In genomic region chr6:55459545-55460397, GRCm38 (mm10) we compare ENCODE assay signal across 20 mouse cellular contexts. TPM values are rescaled to one million over a fixed set of nuclear protein-coding genes. Genes with fewer than 3 reads are reported as not detected.
DNase-seq lines count a peak whose midpoint lies in the region; ATAC-seq lines count a peak whose summit lies in the region.
"Had no signal": no experiment of that assay in that cellular context is flagged by ENCODE, and none has a peak within 500 bp of the region (broad histone marks: within the 10 kb centered on the region; RNA-seq: fewer than 3 reads in every experiment).

No protein-coding gene starts in this region.

- H3K4me2 ChIP-seq in forebrain, embryonic 16.5 days (ENCODE audit: low read length), result no peak overlapping the region
- H3K4me2 ChIP-seq in forebrain, embryonic 14.5 days (ENCODE audit: low read length), result no peak overlapping the region
- no peak overlapping the region for H3K4me2 ChIP-seq in midbrain, embryonic 13.5 days (replicated peaks)
- H3K4me2 ChIP-seq: forebrain, embryonic 13.5 days; heart, embryonic 15.5 days; neural tube, embryonic 12.5 days had no signal

- H3K9ac ChIP-seq in forebrain, embryonic 16.5 days (replicated peaks; ENCODE audit: low read depth, low read length), result no peak overlapping the region
- H3K9ac ChIP-seq in forebrain, embryonic 14.5 days (ENCODE audit: low read length), result no peak overlapping the region
- H3K9ac ChIP-seq in midbrain, embryonic 13.5 days (replicated peaks), result no peak overlapping the region
- H3K9ac ChIP-seq: forebrain, embryonic 13.5 days; heart, embryonic 15.5 days; neural tube, embryonic 12.5 days had no signal

- 0 out of 2 replicates have a peak, but pooled peaks have one; percentile 3 for ATAC-seq in forebrain, embryonic 16.5 days
- no peak for ATAC-seq in forebrain, embryonic 14.5 days
- ATAC-seq in midbrain, embryonic 13.5 days, result no peak
- no peak for ATAC-seq in monocyte, adult 5-6 weeks (replicated peaks; ENCODE audit: insufficient number of reproducible peaks, low FRiP score, low TSS enrichment, poor library complexity, severe bottlenecking)
- ATAC-seq: activated CD4-positive, CD25-positive, alpha-beta regulatory T cell, adult 4 months; CD4-positive, CD25-positive, alpha-beta regulatory T cell, adult 4 months; forebrain, embryonic 13.5 days; intestine, postnatal 0 days had no signal

- peaks cover 2% of the 10 kb centered on the region for H3K36me3 ChIP-seq in forebrain, embryonic 16.5 days (ENCODE audit: control insufficient read depth, insufficient read depth)
- H3K36me3 ChIP-seq in forebrain, embryonic 14.5 days (ENCODE audit: control insufficient read depth, insufficient read depth, low read length), result peaks cover 13% of the 10 kb centered on the region
- H3K36me3 ChIP-seq in midbrain, embryonic 10.5 days, result peaks cover 64% of the 10 kb centered on the region
- H3K36me3 ChIP-seq in midbrain, embryonic 13.5 days, result peaks cover 45% of the 10 kb centered on the region
- H3K36me3 ChIP-seq: heart, embryonic 15.5 days had no signal

- no peaks in the 10 kb centered on the region for H3K9me3 ChIP-seq in forebrain, embryonic 16.5 days (ENCODE audit: control insufficient read depth, low read length)
- no peaks in the 10 kb centered on the region for H3K9me3 ChIP-seq in forebrain, embryonic 14.5 days (replicated peaks; ENCODE audit: control insufficient read depth, low read length)
- H3K9me3 ChIP-seq in midbrain, embryonic 10.5 days (replicated peaks), result no peaks in the 10 kb centered on the region
- H3K9me3 ChIP-seq in midbrain, embryonic 13.5 days, result no peaks in the 10 kb centered on the region
- H3K9me3 ChIP-seq: forebrain, embryonic 13.5 days; heart, embryonic 15.5 days; neural tube, embryonic 12.5 days had no signal

- peaks cover 28% of the 10 kb centered on the region for H3K4me1 ChIP-seq in forebrain, embryonic 16.5 days (replicated peaks; ENCODE audit: control insufficient read depth, insufficient read depth, low read length)
- peaks cover 4% of the 10 kb centered on the region for H3K4me1 ChIP-seq in forebrain, embryonic 14.5 days (ENCODE audit: control insufficient read depth, insufficient read depth, low read length)
- peaks cover 45% of the 10 kb centered on the region for H3K4me1 ChIP-seq in midbrain, embryonic 10.5 days
- H3K4me1 ChIP-seq in midbrain, embryonic 13.5 days (replicated peaks), result peaks cover 50% of the 10 kb centered on the region
- H3K4me1 ChIP-seq: heart, embryonic 15.5 days had no signal

- DNase-seq in forebrain, embryonic 14.5 days (ENCODE audit: low spot score), result no peak
- DNase-seq in midbrain, embryonic 10.5 days (ENCODE audit: low spot score), result no peak
- DNase-seq in cerebellum, adult 9-11 months, result peak; percentile 75
- DNase-seq in ovary, adult 18-20 months (ENCODE audit: low spot score), result no peak
- DNase-seq: adrenal gland, postnatal 10 days; gastrocnemius, postnatal 36 days; heart, postnatal 4 days; liver; lung, postnatal 10 days; right cerebral cortex, adult 18-20 months had no signal

- WGBS in forebrain, embryonic 16.5 days, result 78% methylated on average over 20 of the region's 20 CpGs
- 81% methylated on average over 19 of the region's 20 CpGs for WGBS in forebrain, embryonic 14.5 days
- WGBS in midbrain, embryonic 10.5 days, result 90% methylated on average over 19 of the region's 20 CpGs
- 89% methylated on average over 20 of the region's 20 CpGs for WGBS in midbrain, embryonic 13.5 days

- H3K4me3 ChIP-seq in forebrain, embryonic 16.5 days (replicated peaks; ENCODE audit: low read length), result no peak overlapping the region
- H3K4me3 ChIP-seq in forebrain, embryonic 14.5 days (ENCODE audit: low read depth, low read length), result no peak overlapping the region
- H3K4me3 ChIP-seq in midbrain, embryonic 10.5 days, result no peak overlapping the region
- H3K4me3 ChIP-seq in midbrain, embryonic 13.5 days (replicated peaks), result no peak overlapping the region
- H3K4me3 ChIP-seq: forebrain, embryonic 13.5 days; heart, embryonic 15.5 days; neural tube, embryonic 12.5 days had no signal

- no peak overlapping the region for H3K27ac ChIP-seq in forebrain, embryonic 16.5 days (ENCODE audit: low read length)
- H3K27ac ChIP-seq in forebrain, embryonic 14.5 days (ENCODE audit: low read depth, low read length), result no peak overlapping the region
- peak overlapping the region; percentile 30; the same call in 1 of the 2 replicates for H3K27ac ChIP-seq in midbrain, embryonic 10.5 days (replicated peaks)
- no peak overlapping the region for H3K27ac ChIP-seq in midbrain, embryonic 13.5 days
- H3K27ac ChIP-seq: forebrain, embryonic 13.5 days; heart, embryonic 15.5 days; neural tube, embryonic 12.5 days; stomach, postnatal 0 days had no signal

- no peaks in the 10 kb centered on the region for H3K27me3 ChIP-seq in forebrain, embryonic 16.5 days (replicated peaks; ENCODE audit: control insufficient read depth, insufficient read depth, low read length)
- H3K27me3 ChIP-seq in forebrain, embryonic 14.5 days (replicated peaks; ENCODE audit: control insufficient read depth, insufficient read depth, low read length), result no peaks in the 10 kb centered on the region
- peaks cover 16% of the 10 kb centered on the region for H3K27me3 ChIP-seq in midbrain, embryonic 10.5 days (ENCODE audit: low read depth, poor library complexity, severe bottlenecking)
- no peaks in the 10 kb centered on the region for H3K27me3 ChIP-seq in midbrain, embryonic 13.5 days
- H3K27me3 ChIP-seq: neural tube, embryonic 12.5 days had no signal

RNA-seq across cellular contexts. Expression of gene Adcyap1r1, which starts 8.0 kb away (rescaled TPM):
- 33.8 and 37.9 TPM in 2 replicates for polyA plus RNA-seq in forebrain, embryonic 16.5 days (2015; fragmentation: Nextera tagmentation; extraction: Ambion mirVana)
- 25.8 and 30.7 TPM in 2 replicates for polyA plus RNA-seq in forebrain, embryonic 14.5 days (2014; fragmentation: Nextera tagmentation; extraction: Ambion mirVana)
- 31.4 and 34.3 TPM in 2 replicates for polyA plus RNA-seq in midbrain, embryonic 10.5 days (2016; fragmentation: Nextera tagmentation; extraction: Ambion mirVana)
- polyA plus RNA-seq in midbrain, embryonic 13.5 days (2015; fragmentation: Nextera tagmentation; extraction: Ambion mirVana), result 31.3 and 33.5 TPM in 2 replicates
- total RNA-seq in monocyte, adult 5-6 weeks (2017), result not detected in 3 replicates
- polyA plus RNA-seq: activated CD4-positive, CD25-positive, alpha-beta regulatory T cell, adult 4 months; CD4-positive, CD25-positive, alpha-beta regulatory T cell, adult 4 months had no signal
